Mouse (Mus musculus): ENCODE data around the gene Aif1.

DNA sequence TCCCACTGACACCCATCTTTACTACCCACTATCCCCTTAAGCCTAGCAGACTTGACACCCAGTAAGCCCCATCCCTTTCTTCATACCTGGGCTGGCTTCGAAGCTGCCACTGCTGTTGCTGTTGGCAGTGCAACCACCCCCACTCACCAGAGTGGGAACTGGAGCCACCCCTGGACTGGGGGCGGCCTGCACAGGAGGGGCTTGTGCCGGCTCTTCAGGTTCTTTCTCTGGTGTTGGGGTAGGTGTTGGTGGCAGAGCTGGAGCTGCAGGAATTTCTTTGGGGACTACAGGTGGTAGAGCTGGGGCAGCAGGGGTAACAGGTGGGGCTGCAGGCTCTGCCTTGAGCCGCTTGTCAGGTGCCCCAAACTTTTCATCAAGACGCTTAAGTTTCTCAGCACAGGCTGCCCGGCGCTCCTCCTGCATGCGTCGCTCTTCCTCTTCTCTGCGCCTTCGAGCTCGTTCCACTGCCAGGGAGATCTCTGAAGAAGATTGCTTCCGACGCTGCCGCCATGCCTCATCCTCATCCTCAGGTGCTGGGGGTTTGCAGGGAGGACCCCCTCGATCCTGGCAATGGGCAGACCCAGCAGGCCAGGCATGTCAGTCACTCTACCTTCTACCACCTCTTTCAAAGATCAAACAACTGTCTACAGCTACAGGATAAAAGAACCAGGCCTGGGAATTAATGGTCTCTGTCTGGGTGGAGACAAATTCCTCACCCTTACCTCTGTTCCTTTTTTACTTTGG, 16.8 kb downstream of the Aif1 start:
- no peak for TF ChIP-seq CTCF (IDR thresholded peaks at IDR 0.05; ENCODE audit: extremely low read depth, insufficient read depth, insufficient read length, insufficient replicate concordance)
- TF ChIP-seq POLR2A (IDR thresholded peaks at IDR 0.05; ENCODE audit: low read depth, low read length) = no peak
